Mouse (Mus musculus) lung, postnatal 14 days (tissue): ENCODE results near the gene Ubqln1.

ENCODE experiments used
- DNase-seq: peaks from one replicate; pipeline ENCODE4 v3.0.0; 2021

The Ubqln1 gene

DNA sequence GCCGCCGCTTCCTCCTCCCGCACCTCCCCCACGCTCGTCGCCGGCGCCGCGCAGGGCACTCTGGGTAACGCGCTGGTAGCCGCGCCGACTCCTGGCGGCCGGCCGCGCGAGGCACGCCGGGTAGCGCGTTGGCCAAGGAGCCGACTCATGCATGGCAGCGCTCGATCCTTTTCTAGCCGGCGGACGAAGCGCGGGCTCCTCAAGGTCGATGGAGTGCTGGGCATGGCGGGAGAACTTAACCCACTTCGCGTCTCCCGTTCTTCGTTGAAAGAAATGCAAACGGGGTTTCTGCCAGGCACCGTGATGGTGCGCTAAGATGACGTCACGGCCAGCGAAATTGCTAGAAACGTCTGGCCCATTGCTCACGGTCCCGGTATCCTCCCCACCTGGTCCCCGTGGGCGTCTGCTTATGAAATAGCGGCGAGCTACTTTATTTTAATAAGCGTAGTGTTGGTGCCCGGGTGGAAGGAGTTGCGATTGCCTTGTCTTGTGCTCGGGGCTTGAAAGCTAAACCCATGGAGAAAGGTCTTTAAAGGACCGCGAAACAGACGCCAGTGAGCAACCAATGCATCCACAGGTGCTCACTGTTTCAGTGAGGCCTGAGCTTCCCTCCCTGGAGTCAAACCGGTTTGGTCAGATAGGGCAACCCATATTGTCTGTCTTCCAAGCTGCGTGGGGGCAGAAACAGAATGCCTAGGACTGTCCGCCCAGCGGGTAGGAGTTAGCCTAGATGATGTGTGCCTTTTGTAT is at the start of gene Ubqln1:
Gene Ubqln1, minus strand, starts transcription at position 62 of the 750 bp plus-strand sequence.
- DNase-seq = peak; percentile 88

DNA sequence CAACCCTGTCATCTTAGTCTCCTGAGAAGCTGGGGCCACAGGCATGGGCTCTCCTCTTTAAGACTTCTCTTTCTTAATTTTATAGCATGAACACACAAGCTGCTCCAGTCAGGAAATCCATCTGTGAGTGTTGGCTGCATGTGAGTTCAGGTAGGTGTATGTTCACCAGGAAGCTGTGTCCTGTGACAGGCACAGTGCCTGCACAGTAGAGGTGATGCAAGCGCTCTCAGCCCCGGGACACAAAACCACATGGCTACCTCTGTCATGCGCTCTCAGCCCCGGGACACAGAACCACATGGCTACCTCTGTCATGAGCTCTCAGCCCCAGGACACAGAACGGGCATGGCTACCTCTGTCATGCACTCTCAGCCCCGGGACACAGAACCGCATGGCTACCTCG is 48.1 kb upstream of the Ubqln1 start:
- DNase-seq = no peak

DNA sequence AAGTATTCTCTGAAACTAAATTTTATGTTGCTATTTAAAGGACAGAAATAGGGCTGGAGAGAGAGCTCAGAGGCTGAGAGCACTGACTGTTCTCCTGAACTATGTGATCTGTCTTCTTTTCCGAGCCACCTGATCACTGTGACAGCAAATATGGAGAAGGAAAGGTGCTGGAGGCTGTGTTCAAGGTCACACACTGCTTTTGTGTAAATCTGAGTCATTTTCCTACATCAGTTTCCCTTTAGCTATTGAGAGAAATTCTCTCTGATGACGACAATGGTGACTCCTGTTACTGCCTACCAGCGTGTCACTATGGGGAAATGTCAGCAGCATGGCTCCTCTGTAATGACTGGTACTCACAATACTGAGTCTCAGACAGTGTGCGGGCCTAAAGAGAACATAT is 46.2 kb upstream of the Ubqln1 start:
- DNase-seq = no peak

DNA sequence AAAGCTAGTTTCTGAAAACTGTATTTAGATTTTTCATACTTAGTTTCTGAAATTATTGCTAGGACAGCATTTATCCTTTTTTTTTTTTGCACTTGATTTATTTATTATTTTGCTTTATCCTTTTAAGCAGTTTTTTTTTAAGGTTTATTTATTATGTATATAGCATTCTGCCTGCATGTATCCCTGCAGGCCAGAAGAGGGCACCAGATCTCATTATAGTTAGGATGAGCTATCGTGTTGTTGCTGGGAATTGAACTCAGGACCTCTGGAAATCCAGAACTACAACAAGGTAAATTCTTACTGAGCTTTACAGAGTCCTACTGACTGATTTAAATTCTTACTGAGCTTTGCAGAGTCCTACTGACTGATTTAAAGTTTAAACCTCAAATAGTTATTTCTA is 37.8 kb upstream of the Ubqln1 start:
- no peak for DNase-seq

DNA sequence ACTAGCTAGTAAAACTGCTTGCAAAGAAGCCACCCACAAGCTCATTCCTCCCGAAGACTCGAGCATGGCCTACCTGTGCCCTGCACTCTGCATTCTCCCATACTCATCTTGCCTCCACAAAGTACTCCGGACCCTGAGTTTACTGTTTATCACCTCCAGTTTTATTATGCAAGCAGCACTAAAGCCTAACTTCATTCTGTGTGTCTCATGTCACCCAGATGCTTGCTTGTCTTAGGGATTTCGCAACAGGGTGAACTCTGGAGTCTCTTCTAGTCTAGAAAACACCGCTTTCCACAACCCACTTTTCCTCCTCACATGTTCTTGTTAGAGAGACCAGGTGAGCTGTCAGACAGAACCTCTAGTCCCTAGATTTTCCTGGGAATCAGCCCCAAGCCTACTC is 33.5 kb upstream of the Ubqln1 start:
- DNase-seq = no peak

DNA sequence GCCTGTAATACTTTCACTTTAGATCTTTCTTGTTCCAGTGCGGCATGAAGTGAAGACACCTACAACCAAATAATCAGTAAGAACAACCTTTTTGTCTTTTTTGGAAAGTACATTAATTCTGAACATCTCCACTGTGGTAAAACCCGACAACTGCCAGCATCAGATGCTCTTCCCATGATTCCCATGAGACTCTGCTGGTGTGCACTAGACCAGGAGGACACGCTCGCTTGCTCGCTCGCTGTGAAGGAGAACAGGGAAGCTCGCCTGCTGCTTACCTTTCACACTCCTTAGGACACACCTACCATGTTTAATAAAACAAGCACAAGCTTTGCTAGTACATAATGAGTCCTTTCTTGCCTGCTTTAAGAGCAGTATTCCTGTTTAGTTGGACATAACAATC is 21.1 kb upstream of the Ubqln1 start:
- no peak for DNase-seq

DNA sequence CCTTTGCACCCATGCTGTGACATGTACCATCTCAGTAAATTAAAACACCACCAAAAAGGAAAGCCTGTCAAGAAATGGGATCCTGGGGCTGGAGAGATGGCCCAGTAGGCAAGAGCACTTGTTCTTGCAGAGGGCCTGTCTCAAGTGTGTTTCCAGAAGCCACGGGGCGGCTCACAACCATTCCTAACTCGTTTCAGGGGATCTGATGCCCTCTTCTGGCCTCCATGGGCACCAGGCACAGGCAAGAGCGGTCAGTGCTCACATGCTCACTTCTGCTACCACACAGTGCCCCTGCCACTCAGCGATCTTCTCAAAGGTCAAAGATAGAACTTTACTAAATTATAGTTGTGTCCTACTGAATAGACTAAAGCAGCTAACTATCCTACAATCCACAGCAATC is 17.2 kb upstream of the Ubqln1 start:
- peak; percentile 59 for DNase-seq

DNA sequence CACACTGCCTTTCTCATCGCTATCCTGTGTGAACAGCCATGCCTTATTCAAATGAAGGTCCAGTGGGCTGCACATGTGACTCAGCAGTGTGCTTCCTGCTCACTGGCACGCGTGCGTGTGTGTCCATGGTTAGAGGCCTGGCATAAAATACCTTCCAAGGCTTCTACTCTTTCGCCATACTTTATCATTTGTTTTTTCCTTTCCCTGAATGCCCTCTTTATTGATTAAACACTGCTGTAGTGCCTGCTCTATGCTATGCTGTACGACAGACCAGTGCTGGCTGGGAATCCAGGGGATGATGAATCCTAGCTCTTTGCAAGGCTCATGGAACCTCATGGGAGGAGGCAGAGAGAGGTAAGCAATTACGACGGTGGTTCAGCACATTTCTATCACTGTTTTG is 16.6 kb upstream of the Ubqln1 start:
- DNase-seq = no peak

DNA sequence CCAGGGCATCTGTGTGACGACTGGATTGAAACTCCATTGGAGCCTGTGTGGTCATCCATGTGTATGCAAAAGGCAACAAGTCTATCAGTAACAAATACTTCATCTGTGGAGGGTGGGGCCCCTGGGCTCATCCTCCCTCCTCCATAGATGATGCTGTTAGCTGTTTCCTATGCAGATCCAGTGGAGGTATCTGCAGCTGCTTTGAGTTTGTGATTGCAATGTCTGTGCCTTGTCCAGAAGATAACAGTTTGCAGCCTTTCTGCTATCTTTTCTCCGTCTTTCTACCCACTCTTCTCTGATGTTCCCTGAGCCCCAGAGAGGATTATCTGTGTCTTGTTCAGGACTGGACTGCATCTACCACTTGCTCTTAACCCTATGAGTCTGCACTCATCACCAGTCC is 13.2 kb upstream of the Ubqln1 start:
- no peak for DNase-seq

DNA sequence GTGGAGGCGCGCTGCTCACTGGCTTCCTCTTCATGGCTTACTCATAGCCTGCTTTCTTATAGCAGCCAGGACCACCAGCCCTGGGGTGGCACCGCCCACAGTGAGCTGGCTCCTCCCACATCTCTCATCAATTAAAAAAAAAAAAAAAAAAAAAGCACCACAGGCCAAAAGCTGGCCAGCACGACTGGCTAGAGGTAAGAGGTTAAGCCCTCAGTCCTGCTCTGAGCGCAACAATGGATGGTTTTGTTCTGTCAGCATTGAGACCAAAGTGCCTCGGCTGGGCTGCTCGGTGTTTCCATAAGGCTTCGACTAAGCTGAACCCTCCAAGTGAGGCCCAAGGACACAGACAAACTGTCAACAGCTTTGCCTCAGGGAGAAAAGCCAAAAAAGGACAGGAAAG is 10.2 kb upstream of the Ubqln1 start:
- no peak for DNase-seq

DNA sequence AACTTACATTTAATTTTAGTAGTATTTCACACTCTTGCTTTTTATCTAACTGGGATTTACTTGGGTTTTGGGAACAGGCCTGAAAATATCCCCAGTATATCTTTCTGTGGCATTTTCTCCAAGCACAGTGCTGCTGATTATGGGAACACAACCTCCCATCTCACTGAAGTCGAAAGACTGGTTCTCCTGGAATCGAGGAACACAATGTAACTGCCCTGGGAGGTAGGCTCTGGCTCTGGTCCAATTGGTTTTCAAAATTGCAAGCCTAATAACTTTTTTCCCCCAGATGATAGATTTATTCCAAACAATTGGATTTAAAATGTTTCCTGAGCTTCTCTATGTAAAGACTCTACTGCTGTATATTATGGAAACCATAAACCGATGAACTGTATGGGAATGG is 4.8 kb upstream of the Ubqln1 start:
- peak; percentile 26 for DNase-seq

DNA sequence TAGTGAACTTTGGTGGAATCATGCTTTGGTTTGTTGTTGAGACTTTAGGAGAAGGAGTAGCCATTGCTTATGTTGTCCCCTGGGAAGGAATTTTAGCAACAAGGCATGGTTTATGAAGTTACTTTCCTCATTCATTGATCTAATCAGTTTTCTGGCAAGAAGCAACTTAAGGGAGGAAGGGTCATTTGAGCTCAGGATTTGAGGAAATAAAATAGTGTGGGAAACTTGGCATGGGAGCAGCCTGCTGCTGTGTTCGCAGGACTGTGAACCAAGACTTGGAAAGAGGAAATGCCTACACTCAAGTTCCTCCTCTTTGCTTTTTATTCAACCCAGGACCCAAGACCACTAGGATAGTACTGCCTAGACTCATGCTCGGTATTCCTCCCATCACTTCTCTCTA is 2.1 kb upstream of the Ubqln1 start:
- DNase-seq = no peak

DNA sequence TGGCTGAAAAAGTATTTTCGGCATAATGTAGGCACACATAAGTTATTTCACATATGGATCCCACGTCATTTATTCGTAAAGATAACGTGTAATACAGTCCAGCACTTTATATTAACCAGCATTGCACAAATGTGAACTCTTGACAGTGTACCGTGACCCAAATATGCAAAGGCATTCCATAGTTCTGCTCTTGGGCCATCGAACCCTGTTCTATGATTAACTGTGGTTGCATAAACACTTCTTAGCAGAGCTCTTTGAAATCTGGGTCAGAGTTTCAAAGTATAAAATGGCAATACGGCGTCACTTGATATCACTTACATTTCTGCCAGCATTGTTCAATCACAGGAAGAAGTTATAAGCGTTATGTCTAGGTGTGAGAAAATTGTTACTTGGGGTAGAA is 942 bp upstream of the Ubqln1 start:
- no peak for DNase-seq

DNA sequence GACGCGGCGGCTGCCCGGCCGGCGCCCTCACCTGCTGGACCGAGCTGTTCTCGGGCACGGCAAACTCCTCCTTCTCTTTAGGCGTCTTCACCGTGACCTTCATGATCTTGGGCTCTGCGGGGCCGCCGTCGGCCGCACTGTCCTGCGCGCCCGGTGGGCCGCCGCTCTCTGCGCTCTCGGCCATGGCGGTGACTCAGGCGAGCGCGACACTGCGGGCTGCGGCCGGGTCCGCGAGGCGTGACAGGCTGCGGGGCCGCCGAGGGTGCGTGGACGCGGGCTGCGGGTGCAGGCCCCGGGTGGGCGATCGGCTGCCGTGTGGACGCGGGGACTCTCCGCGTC is 231 bp downstream of the Ubqln1 start:
- DNase-seq = no peak

DNA sequence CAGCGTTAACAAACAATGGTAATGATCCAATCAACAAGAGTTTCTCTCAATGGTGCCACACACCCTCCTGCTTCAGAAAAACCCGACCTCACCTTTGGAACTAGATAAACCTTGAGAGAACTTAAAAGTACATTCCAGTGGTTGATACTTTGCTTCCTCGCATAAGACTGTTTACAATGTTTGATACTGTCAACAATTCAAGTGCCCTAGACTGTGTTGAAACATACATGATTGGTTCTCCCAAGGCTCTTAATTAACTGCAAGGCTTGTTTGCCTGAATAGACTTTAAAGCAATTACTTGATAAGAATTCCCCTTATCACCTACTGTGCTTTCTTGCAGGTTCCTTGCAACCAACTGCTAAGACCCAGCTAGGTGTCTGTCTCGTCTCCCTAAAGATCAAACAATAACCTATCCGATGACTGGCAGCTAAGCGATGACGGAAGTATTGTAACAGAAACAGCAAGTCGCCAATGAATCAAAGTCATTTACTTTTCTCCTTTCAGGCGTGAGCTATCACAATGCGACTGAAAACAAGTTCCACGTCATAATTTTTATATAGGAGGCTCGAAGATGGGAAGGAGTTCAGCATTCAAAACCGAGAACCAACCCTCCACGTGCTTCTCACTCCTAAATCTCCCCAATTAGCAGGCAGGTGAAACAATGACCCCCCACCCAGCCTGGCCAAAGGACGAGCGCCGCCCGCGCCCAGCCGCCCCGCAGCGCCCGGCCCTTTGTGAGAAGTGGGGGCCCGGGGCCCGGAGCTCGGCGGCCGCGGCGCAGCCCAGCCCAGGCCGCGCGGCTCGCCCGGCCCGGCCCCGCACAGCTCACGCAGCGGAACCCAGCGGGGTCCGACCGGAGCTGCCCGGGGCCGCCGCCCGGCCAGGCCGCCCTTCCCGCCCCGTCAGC is 854 bp downstream of the Ubqln1 start:
- no peak for DNase-seq

DNA sequence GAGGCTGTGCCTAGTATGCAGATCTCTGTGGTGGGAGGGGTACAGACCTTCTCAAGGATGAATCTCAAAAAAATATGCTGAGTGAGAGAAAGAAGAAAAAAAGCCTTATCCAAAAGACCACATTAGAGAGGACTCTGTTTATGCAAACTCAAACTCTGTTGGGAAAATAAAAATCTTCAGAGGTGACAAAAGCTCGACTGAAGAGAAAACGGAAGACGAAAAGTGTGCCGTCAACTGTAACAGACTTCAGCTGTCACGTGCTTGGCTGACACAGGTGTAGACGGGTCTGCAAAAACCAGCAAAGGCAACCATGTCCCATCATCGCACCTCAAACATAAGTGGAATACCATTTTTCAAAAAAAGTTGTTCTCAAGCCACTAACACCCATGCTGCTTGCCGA is 1.7 kb downstream of the Ubqln1 start:
- no peak for DNase-seq

DNA sequence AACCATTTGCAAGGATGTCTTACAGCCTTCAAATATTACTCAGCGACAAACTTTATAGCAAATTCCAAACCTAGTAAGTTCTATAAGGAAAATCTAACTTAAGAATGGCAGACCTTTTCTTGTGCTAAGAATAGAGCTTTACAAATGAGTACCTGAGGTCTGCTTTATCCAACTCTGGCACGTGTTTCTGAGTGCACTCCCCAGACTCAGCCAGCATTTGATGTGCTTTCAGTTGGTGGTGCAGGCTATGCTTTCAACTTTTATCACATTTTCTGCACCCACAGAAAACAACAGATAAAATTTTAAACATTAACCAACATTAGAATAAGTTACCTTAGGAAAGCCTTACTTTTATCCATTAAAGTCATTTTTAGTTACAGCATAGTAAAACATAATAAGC is 2.9 kb downstream of the Ubqln1 start:
- no peak for DNase-seq

DNA sequence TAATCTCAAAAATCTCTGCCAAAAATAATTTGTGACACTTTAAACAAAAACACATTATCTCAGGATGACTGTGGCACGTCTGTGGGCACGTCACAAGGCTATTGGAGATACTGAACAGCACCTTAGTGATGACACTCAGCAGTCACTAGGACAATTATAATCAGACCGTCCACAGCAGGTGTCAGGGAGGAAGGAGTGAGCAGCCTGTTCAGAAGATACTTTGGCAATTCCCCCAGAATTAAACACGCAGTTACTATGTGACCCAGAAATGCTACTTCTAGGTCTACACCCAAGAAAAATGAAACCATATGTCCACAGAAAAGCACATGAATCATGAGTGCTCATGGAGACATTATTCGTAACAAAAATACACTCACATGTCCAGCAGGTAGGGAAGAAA is 5.0 kb downstream of the Ubqln1 start:
- DNase-seq = no peak

DNA sequence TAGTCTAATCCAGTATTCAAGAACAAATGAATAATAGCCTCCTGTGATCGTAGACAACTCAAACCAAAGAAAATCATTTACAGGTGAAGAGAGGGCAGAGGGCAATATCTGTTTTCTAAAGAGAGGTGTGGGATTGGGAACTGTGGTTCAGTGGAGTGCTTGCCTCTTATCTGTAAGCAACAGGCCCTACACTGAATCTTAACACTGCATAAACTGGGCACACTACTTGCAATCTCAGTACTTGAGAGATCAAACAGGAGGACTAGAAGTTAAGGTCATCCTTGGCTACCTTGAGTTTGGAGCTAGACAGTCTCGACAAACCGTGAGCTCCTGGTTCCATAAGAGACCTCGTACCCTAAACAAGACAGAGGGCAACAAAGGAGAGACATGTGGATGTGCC is 9.4 kb downstream of the Ubqln1 start:
- DNase-seq = no peak

DNA sequence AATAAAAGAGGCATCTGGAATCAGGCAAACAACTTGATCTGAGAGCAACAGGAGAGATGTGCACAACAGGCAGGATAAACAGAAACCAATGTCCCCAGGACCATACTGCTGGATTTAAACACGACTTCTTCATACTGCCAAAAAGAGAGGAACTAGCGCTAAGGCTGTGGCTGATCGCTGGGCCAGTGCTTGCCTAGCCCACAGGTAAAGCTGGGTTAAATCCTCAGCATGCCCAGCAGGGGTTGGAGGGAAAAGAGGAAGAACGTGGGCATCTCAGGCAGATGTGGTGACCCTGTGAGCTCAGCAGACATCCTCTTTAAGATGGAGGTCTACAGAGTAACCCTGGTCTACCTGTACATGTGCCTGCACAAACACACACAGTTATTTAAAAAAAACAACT is 10.5 kb downstream of the Ubqln1 start:
- DNase-seq = no peak

DNA sequence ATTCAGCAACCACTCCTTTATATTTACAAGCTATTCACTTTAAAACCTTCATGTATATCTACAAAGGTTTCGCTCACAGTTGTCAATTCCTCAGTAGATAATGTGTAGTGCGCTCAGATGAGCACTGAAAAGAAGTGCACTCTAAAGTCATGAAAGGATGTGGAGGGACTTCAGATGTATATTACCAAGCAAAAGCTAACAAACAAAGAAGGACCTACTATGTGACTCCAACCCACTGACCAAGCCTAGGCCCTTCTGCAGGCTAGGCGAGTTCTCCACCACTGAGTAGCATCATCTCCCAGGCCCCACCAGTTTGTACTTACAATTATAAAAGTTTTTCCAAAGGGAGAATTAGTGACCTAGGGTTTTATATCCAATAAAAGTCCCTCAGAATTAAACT is 11.3 kb downstream of the Ubqln1 start:
- DNase-seq = no peak

DNA sequence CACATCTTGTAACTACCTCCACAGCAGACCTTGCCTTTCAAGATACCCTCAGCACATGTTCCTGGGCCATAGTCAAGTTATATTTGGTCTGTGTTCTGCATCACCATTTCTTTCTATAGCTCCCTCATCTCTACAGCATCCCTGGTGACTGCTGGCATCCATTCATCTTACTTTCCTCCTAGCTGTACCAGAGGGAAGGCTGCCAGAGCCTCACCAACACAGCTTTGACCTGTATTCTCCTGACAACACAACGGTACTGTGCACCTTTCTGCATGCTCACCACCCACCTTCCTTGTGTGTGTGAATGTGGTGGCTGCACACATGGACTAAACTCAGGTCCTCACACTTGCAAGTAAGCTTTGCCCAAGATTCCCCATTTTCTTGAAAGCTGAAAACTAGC is 12.6 kb downstream of the Ubqln1 start:
- no peak for DNase-seq

DNA sequence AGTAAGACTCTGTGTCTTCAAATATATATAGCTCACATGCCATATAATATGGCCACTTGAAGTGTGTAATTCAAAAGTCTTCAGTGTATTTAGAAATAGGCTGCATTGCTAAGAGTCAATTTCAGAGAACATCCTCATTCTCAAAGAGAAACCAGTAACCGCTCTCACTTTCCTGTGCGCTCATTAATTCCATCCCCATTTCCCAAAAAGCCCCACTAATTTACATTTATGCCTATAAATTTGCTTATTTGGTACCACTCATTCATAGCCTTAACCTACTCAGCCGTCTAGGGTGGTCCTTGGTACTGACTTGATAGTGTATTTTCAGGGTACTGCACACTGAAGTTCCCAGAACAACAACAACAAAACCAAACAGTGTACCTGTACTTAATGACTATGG is 13.5 kb downstream of the Ubqln1 start:
- DNase-seq = no peak

DNA sequence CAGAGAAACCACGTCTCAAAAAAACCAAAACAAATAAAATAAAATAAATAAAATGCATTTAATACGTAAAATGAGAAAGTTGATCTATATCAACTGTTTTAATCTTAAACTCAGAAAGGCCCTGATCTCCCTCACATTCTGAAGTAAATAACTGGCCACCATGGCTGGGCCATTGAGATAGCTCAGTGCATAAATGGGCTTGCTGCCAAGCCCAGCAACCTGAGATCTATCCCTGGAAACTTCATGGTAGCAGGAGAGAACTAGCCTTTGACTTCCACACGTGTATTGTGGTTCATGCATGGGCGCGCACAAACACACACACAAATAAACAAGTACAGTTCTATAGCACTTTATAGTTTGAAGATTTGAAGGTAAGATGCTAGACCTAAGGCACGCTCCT is 14.1 kb downstream of the Ubqln1 start:
- DNase-seq = no peak
